Mouse (Mus musculus) gastrocnemius, adult 2 months (tissue): ENCODE data around the gene Ush2a. TPM values are rescaled to one million over a fixed set of nuclear protein-coding genes. Genes with fewer than 3 reads are reported as not detected.

Source experiments
- DNase-seq: peaks from one replicate; pipeline ENCODE4 v3.0.0; 2022
- H3K27ac ChIP-seq: fragments of 200-600 bp; 2 replicates; pipeline ENCODE4 v1.8.1; 2022; ENCODE audit warnings: mild to moderate bottlenecking
- H3K4me3 ChIP-seq: fragments of 200-600 bp; 2 replicates; pipeline ENCODE4 v1.8.1; 2022; ENCODE audit warnings: mild to moderate bottlenecking, moderate library complexity
- CTCF ChIP-seq: fragments of 200-600 bp; IDR thresholded peaks from 2 replicates; pipeline ENCODE4 v1.8.1; 2022; ENCODE audit warnings: antibody characterized with exemption, mild to moderate bottlenecking, moderate library complexity
- intact Hi-C: fragments of 180-260 bp; cut with DNase I; formaldehyde crosslinking; loops from one replicate; pipeline ENCODE4 v1.15.1; 2025
- total RNA-seq, 2 experiments: library from RNA; stranded (reverse); gene quantifications; 2 replicates each; pipeline ENCODE4 v1.2.3; 2021

The Ush2a gene
- total RNA-seq, 2 experiments from 2014 or later, result not detected

GRCm38 (mm10) chr1:188320204-188320603, 58.4 kb downstream of the Ush2a start:
- DNase-seq, result no peak
- TF ChIP-seq CTCF, result no peak
- intact Hi-C loops, result no loop called here
- H3K27ac ChIP-seq, result no peak overlapping the region
- no peak overlapping the region for H3K4me3 ChIP-seq

GRCm38 (mm10) chr1:188321534-188321933, 59.7 kb downstream of the Ush2a start:
- DNase-seq, result no peak
- no peak overlapping the region for H3K4me3 ChIP-seq
- H3K27ac ChIP-seq, result no peak overlapping the region
- TF ChIP-seq CTCF, result peak; percentile 34; the same call in 1 of the 2 replicates
- intact Hi-C loops, result no loop called here

GRCm38 (mm10) chr1:188330406-188330805, 68.6 kb downstream of the Ush2a start:
- no peak for DNase-seq
- Histone ChIP-seq H3K27ac (no peak overlapping the region), H3K4me3 (no peak overlapping the region)
- intact Hi-C loops, result no loop called here
- TF ChIP-seq CTCF, result no peak

- no peak for TF ChIP-seq CTCF
- Histone ChIP-seq H3K4me3 (no peak overlapping the region), H3K27ac (no peak overlapping the region)
- DNase-seq, result no peak
- intact Hi-C loops, result no loop called here
Measured at GRCm38 (mm10) chr1:188333936-188334335, 72.1 kb downstream of the Ush2a start.

- intact Hi-C loops, result no loop called here
- no peak for DNase-seq
Measured at GRCm38 (mm10) chr1:188347762-188348161, 85.9 kb downstream of the Ush2a start.

GRCm38 (mm10) chr1:188354726-188355125, 92.9 kb downstream of the Ush2a start:
- intact Hi-C loops, result no loop called here
- no peak for TF ChIP-seq CTCF
- no peak overlapping the region for H3K27ac ChIP-seq
- H3K4me3 ChIP-seq, result no peak overlapping the region
- DNase-seq, result no peak

More at GRCm38 (mm10) chr1:188347762-188348161, 85.9 kb downstream of the Ush2a start:
- TF ChIP-seq CTCF, result no peak
- Histone ChIP-seq H3K27ac (no peak overlapping the region), H3K4me3 (no peak overlapping the region)

GRCm38 (mm10) chr1:188363548-188363947, 101.7 kb downstream of the Ush2a start:
- no peak for TF ChIP-seq CTCF
- peak; percentile 25 for DNase-seq
- H3K4me3 ChIP-seq, result no peak overlapping the region
- no peak overlapping the region for H3K27ac ChIP-seq
- intact Hi-C loops, result no loop called here

- TF ChIP-seq CTCF, result no peak
- no peak for DNase-seq
- no peak overlapping the region for H3K27ac ChIP-seq
- intact Hi-C loops, result no loop called here
- H3K4me3 ChIP-seq, result no peak overlapping the region
Measured at GRCm38 (mm10) chr1:188385180-188385579, 123.4 kb downstream of the Ush2a start.

- no peak for TF ChIP-seq CTCF
- intact Hi-C loops, result no loop called here
- no peak for DNase-seq
- Histone ChIP-seq H3K27ac (no peak overlapping the region), H3K4me3 (no peak overlapping the region)
Measured at GRCm38 (mm10) chr1:188385733-188386261, 124.0 kb downstream of the Ush2a start.

GRCm38 (mm10) chr1:188387321-188387720, 125.5 kb downstream of the Ush2a start:
- intact Hi-C loops, result no loop called here
- no peak overlapping the region for H3K27ac ChIP-seq
- DNase-seq, result no peak
- no peak for TF ChIP-seq CTCF
- H3K4me3 ChIP-seq, result no peak overlapping the region

GRCm38 (mm10) chr1:188387820-188388471, 126.1 kb downstream of the Ush2a start:
- no peak overlapping the region for H3K4me3 ChIP-seq
- no peak for DNase-seq
- H3K27ac ChIP-seq, result no peak overlapping the region
- TF ChIP-seq CTCF, result no peak
- intact Hi-C loops, result no loop called here

- intact Hi-C loops, result no loop called here
Measured at GRCm38 (mm10) chr1:188390080-188390479, 128.3 kb downstream of the Ush2a start.

GRCm38 (mm10) chr1:188407176-188407575, 145.4 kb downstream of the Ush2a start:
- intact Hi-C loops, result no loop called here
- Histone ChIP-seq H3K4me3 (no peak overlapping the region), H3K27ac (no peak overlapping the region)
- no peak for TF ChIP-seq CTCF
- no peak for DNase-seq

More at GRCm38 (mm10) chr1:188390080-188390479, 128.3 kb downstream of the Ush2a start:
- no peak for DNase-seq
- H3K27ac ChIP-seq, result no peak overlapping the region
- TF ChIP-seq CTCF, result no peak
- no peak overlapping the region for H3K4me3 ChIP-seq
